Mouse (Mus musculus) bone marrow macrophage, adult 2 months (primary cell): ENCODE results near the gene Rhoa.

Source experiments
- CTCF ChIP-seq: IDR thresholded peaks from 2 replicates; pipeline ENCODE4 v1.5.1; 2012; ENCODE audit warnings: low read depth, mild to moderate bottlenecking, low read length, moderate library complexity
- POLR2A ChIP-seq: IDR thresholded peaks from 2 replicates; pipeline ENCODE4 v1.6.1; 2012; ENCODE audit warnings: mild to moderate bottlenecking, low read depth, low read length, borderline replicate concordance

DNA sequence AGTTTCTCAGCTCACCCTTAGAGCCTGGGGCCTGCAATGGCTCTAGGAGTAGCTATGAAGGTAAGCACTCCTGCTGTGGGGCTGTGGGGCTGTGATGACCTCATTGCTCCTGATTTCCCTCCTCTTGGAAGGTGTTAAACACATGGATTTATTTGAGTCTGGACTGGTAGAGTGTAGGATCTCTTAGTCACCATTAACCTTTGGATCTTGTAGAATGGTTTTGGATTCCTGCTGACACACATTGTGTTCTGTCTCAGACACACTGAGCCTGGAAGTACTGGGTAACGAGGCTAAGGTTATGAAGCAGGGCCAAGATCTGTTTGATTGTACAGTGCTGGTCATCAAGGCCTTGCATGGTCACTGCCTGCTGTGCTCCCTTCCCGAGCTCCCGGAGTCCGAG lies 73.4 kb downstream of the Rhoa start:
- TF ChIP-seq CTCF (no peak), POLR2A (no peak)
